Mouse (Mus musculus): ENCODE results near the gene Tmod4. TPM values are rescaled to one million over a fixed set of nuclear protein-coding genes. Genes with fewer than 3 reads are reported as not detected.
"Not testable (repeated sequence)": the region's sequence is repeated elsewhere in the genome, so short reads cannot be mapped to it uniquely, and the experiment has no call there.

Tmod4 gene
- total and polyA plus RNA-seq, 2 experiments from 2014 or later = 2.9 to 14.3 TPM

- no peaks in the 10 kb centered on the region; the same call in 1 of the 2 replicates for H3K36me3 ChIP-seq (replicated peaks; ENCODE audit: control insufficient read depth, insufficient read depth, low read length)
- ATAC-seq (ENCODE audit: insufficient read depth, low read depth) = peak; percentile 89
- under 1% methylated on average over 51 of the region's 51 CpGs for WGBS
Observed at GRCm38 (mm10) chr3:95106338-95107117, 17.7 kb upstream of the Tmod4 start, which contains the start of gene Pip5k1a. TSS of gene Pip5k1a (minus strand) at chr3:95106930.

GRCm38 (mm10) chr3:95107308-95107707, 17.0 kb upstream of the Tmod4 start:
- DNase-seq (ENCODE audit: low spot score); ATAC-seq (ENCODE audit: insufficient read depth, low read depth); H3K9me3 ChIP-seq (replicated peaks; ENCODE audit: control insufficient read depth, low read length); H3K36me3 ChIP-seq (replicated peaks; ENCODE audit: control insufficient read depth, insufficient read depth, low read length); H3K27me3 ChIP-seq (ENCODE audit: control insufficient read depth, insufficient read depth, low read length): not testable (repeated sequence)
- Histone ChIP-seq H3K4me3 (ENCODE audit: low read depth, low read length) (peak overlapping the region; percentile 96), H3K4me2 (ENCODE audit: low read depth, low read length) (peak overlapping the region; percentile 75), H3K9ac (replicated peaks; ENCODE audit: low read depth, low read length) (peak overlapping the region; percentile 93; the same call in 1 of the 2 replicates), H3K4me1 (ENCODE audit: control insufficient read depth, insufficient read depth) (peaks cover 14% of the 10 kb centered on the region), H3K27ac (ENCODE audit: low read depth) (peak overlapping the region; percentile 90; the same call in 1 of the 2 replicates)

More at GRCm38 (mm10) chr3:95106338-95107117, 17.7 kb upstream of the Tmod4 start, which contains the start of gene Pip5k1a:
- H3K9ac ChIP-seq (replicated peaks; ENCODE audit: low read depth, low read length) = peak within 1 kb of the TSS; percentile 93
- peak within 1 kb of the TSS; percentile 83 for H3K4me2 ChIP-seq (ENCODE audit: low read depth, low read length)
- peak; percentile 100 for DNase-seq (ENCODE audit: low spot score)
- peak within 1 kb of the TSS; percentile 96 for H3K4me3 ChIP-seq (ENCODE audit: low read depth, low read length)
- peaks cover 8% of the 10 kb centered on the region; the same call in 1 of the 2 replicates for H3K4me1 ChIP-seq (ENCODE audit: control insufficient read depth, insufficient read depth)
- TF ChIP-seq CTCF (IDR thresholded peaks at IDR 0.05; ENCODE audit: low read depth) = no peak
- no peak for TF ChIP-seq EP300 (IDR thresholded peaks at IDR 0.05; ENCODE audit: low read depth)
- no peaks in the 10 kb centered on the region for H3K27me3 ChIP-seq (ENCODE audit: control insufficient read depth, insufficient read depth, low read length)
- peak within 1 kb of the TSS; percentile 90 for H3K27ac ChIP-seq (ENCODE audit: low read depth)
- H3K9me3 ChIP-seq (replicated peaks; ENCODE audit: control insufficient read depth, low read length) = no peaks in the 10 kb centered on the region

GRCm38 (mm10) chr3:95107898-95108297, 16.4 kb upstream of the Tmod4 start:
- H3K9ac ChIP-seq (replicated peaks; ENCODE audit: low read depth, low read length) = no peak overlapping the region
- H3K4me2 ChIP-seq (ENCODE audit: low read depth, low read length) = no peak overlapping the region
- DNase-seq (ENCODE audit: low spot score) = no peak
- no peak overlapping the region for H3K4me3 ChIP-seq (ENCODE audit: low read depth, low read length)
- 64% methylated on average over 2 of the region's 2 CpGs for WGBS
- no peaks in the 10 kb centered on the region for H3K27me3 ChIP-seq (ENCODE audit: control insufficient read depth, insufficient read depth, low read length)
- H3K27ac ChIP-seq (ENCODE audit: low read depth) = no peak overlapping the region
- TF ChIP-seq CTCF (IDR thresholded peaks at IDR 0.05; ENCODE audit: low read depth) = peak; percentile 35
- no peak for TF ChIP-seq EP300 (IDR thresholded peaks at IDR 0.05; ENCODE audit: low read depth)
- no peaks in the 10 kb centered on the region; the same call in 1 of the 2 replicates for H3K36me3 ChIP-seq (replicated peaks; ENCODE audit: control insufficient read depth, insufficient read depth, low read length)
- H3K9me3 ChIP-seq (replicated peaks; ENCODE audit: control insufficient read depth, low read length) = no peaks in the 10 kb centered on the region
- peaks cover 14% of the 10 kb centered on the region for H3K4me1 ChIP-seq (ENCODE audit: control insufficient read depth, insufficient read depth)
- ATAC-seq (ENCODE audit: insufficient read depth, low read depth) = no peak

- Histone ChIP-seq H3K4me3 (ENCODE audit: low read depth, low read length) (peak within 1 kb of the TSS; percentile 87), H3K27ac (ENCODE audit: low read depth) (peak within 1 kb of the TSS; percentile 95), H3K9me3 (replicated peaks; ENCODE audit: control insufficient read depth, low read length) (no peaks in the 10 kb centered on the region), H3K36me3 (replicated peaks; ENCODE audit: control insufficient read depth, insufficient read depth, low read length) (peaks cover 5% of the 10 kb centered on the region; the same call in 1 of the 2 replicates), H3K4me2 (ENCODE audit: low read depth, low read length) (peak within 1 kb of the TSS; percentile 63), H3K9ac (replicated peaks; ENCODE audit: low read depth, low read length) (peak within 1 kb of the TSS; percentile 85), H3K4me1 (ENCODE audit: control insufficient read depth, insufficient read depth) (peaks cover 6% of the 10 kb centered on the region), H3K27me3 (ENCODE audit: control insufficient read depth, insufficient read depth, low read length) (no peaks in the 10 kb centered on the region)
- no peak for TF ChIP-seq CTCF (IDR thresholded peaks at IDR 0.05; ENCODE audit: low read depth)
- TF ChIP-seq EP300 (IDR thresholded peaks at IDR 0.05; ENCODE audit: low read depth) = 0 out of 2 replicates have a peak, but pooled peaks have one; percentile 50
- WGBS = under 1% methylated on average over 53 of the region's 54 CpGs
- DNase-seq (ENCODE audit: low spot score) (peak; percentile 94), ATAC-seq (ENCODE audit: insufficient read depth, low read depth) (peak; percentile 71)
Observed at GRCm38 (mm10) chr3:95110911-95111726, 13.2 kb upstream of the Tmod4 start, which contains the start of gene Vps72. TSS of gene Vps72 (plus strand) at chr3:95111022.

GRCm38 (mm10) chr3:95112760-95113159, 11.5 kb upstream of the Tmod4 start:
- Histone ChIP-seq H3K4me2 (ENCODE audit: low read depth, low read length) (no peak overlapping the region), H3K4me1 (ENCODE audit: control insufficient read depth, insufficient read depth) (peaks cover 6% of the 10 kb centered on the region), H3K9me3 (replicated peaks; ENCODE audit: control insufficient read depth, low read length) (no peaks in the 10 kb centered on the region), H3K27ac (ENCODE audit: low read depth) (no peak overlapping the region), H3K27me3 (ENCODE audit: control insufficient read depth, insufficient read depth, low read length) (no peaks in the 10 kb centered on the region), H3K4me3 (ENCODE audit: low read depth, low read length) (no peak overlapping the region), H3K9ac (replicated peaks; ENCODE audit: low read depth, low read length) (no peak overlapping the region), H3K36me3 (replicated peaks; ENCODE audit: control insufficient read depth, insufficient read depth, low read length) (peaks cover 6% of the 10 kb centered on the region)
- WGBS = 90% methylated on average over 1 of the region's 1 CpGs
- no peak for TF ChIP-seq CTCF (IDR thresholded peaks at IDR 0.05; ENCODE audit: low read depth)
- TF ChIP-seq EP300 (IDR thresholded peaks at IDR 0.05; ENCODE audit: low read depth) = no peak
- ATAC-seq (ENCODE audit: insufficient read depth, low read depth) (no peak), DNase-seq (ENCODE audit: low spot score) (no peak)
